Mouse (Mus musculus) CD4-positive helper T cell, adult 2 months (primary cell): ENCODE measurements around the gene Dmc1.
A peak's percentile ranks its signal among the peaks of the same experiment; 100 is the strongest.

Experiments used
- DNase-seq: peaks from one replicate; pipeline ENCODE4 v3.0.0-alpha.2; 2012; ENCODE audit warnings: low read depth, missing footprints, low spot score

Gene Dmc1

DNA sequence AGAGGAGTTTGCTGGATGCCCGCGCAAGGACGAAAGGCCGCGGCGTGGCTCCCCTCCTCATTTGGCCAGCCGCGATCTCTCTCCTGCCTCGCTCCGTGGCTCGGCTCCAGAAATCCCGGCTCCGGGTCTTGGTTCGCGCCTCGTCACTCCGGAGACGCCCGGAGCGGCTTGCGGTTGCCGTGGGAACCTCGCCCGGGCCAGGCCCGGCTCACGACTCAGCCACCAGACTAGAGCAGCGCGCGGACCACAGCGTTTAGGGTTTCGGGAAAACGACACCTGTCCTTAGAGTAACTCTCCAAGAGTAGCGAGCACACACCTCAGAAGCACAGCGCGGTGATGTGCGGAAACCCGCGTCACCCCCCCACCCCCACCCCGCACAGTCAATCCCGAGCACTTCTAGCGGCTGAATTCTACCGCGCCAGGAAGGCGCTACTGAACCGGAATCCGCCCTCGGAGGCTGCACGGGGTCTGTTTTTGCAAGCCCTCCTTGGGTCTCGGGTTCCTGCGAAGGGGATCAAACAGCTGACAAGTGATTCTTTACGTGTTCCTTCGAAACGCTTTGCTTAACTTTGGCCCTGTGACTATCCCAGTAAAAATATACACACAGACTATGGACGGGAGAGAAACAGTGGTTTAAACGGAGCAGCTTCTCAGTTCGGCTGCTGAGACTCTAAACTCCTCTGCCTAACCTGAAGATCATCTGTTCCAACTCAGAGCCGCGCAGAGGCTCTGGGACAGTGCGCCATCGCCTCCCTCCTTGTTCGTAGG, 93.2 kb downstream of the Dmc1 start:
- DNase-seq = peak; percentile 32
